Mouse (Mus musculus) thymus, postnatal 4 days (tissue): ENCODE results near the gene Smim6.

Source experiments
- DNase-seq: peaks from one replicate; pipeline ENCODE4 v3.0.0; 2021

Smim6 gene

DNA sequence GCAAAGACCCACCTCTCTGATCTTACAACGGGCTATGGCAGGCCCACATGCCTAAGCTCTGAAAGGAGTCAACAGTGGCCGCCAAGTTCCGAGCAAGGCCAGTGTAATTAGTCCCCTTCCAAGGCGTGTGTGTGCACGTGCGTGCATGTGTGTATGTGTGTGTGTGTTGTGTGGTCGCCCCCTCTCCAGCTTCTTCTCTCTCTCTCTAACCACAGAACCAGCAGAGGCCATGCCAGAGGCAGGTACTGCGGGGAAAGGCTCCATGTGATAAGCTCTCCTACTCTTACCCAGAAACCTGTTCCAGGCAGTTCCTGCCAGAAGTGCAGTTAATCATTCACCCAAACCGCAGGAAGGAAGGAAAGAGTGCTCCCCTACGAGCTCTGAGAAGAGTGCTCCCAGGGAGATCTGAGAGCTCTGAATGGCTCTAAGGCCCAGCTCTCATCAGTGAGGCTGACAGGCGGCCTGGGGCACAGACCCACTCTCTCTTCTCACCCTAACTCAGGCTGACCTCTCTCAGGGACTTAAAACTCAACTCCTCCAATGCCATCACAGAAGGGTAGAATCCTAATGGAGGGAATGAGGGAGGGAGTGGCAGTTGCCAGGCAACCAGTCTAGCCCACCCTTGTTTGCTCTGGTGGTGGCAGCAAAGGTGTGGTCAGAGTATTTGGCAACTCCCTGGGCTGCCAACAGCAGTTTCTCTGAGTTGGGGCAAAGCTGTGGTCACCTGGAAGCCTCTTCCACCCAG is at the start of gene Smim6:
TSS of gene Smim6 (plus strand) at position 386 of the 745 bp plus-strand sequence.
- DNase-seq: peak; percentile 50

DNA sequence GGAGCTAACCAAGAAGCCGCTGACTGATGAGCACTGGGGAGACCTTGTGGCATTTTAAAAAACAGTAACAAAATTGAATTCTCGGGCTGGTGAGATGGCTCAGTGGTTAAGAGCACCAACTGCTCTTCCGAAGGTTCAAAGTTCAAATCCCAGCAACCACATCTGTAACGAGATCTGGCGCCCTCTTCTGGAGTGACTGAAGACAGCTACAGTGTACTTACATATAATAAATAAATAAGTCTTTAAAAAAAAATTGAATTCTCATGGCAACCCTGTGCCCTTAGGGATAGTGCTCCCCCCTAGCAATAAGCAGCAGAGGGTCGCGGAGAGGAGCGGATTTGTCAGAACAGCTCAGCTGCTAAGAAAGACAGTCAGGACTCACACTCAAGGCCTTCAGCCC is 47.9 kb upstream of the Smim6 start:
- DNase-seq: no peak

GRCm38 (mm10) chr11:115869393-115869792 is 42.4 kb upstream of the Smim6 start:
- peak; percentile 6 for DNase-seq

DNA sequence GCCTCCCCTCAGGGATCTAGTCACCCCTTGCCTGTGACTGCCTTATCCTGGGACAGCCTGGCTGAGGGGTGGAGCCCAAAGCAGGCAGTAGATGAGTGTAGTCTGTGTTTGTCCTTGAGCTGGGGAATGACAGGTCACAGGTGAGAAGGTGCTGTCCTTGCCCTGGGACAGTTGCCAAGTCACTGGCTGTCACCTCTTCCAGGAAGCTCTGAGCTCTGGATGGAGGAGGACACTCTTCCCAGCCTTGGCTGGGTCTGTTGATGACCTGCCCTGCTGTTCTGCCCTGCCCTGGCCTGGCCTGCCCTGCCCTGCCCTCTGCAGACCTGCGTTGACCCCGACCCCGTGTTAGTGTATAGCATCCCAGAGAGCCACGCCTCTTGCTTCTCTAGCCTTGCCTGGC is 39.4 kb upstream of the Smim6 start:
- no peak for DNase-seq

GRCm38 (mm10) chr11:115875935-115876334 is 35.9 kb upstream of the Smim6 start:
- no peak for DNase-seq

DNA sequence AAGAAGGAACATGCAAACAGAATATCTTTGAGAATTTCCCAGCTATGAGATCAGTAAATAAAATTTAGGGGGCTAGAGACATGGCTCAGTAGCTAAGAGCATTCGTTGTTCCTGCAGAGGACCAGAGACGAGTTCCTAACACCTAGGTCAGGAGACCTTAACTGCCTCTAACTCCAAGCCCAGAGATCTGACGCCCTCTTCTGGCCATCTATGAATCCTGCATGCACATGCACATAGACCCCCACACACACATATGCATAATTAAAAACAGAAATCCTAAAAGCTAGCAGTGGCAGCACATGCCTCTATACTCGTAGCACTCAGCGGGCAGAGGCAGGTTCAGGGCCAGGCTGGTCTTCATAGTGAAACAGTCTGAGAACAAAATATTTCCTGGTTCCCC is 35.4 kb upstream of the Smim6 start:
- peak; percentile 18 for DNase-seq

DNA sequence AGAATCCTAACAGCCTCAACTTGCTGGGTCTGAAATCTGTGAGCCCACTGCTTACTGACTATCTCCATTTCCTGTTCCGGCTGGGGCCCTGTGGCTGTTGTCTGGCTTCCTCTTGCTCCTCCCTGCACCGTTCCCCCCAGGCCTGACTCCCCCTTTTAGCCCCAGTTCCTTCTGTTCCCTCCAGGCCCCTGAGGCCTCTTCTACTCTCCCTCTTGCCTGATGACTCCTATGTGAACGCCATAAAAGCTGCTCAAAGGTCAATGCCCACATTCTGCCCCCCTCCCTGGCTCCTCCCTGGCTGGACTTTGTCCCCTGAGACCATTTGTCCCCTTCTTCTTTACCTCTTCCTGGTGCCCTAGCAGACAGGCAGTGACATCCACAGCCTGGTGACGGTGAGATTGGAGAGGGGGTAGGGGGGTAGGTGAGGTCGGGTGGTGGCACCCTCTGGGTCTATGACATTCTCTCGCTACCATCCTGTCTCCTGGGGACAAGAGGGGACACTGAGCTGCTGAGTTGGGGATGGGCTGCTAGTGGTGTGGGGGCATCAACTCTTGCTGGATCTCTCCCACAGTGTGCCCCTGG is 34.6 kb upstream of the Smim6 start:
- peak; percentile 46 for DNase-seq

GRCm38 (mm10) chr11:115878071-115878470 is 33.7 kb upstream of the Smim6 start:
- DNase-seq: no peak

GRCm38 (mm10) chr11:115881002-115881401 is 30.8 kb upstream of the Smim6 start:
- DNase-seq: peak; percentile 80

GRCm38 (mm10) chr11:115883251-115883650 is 28.6 kb upstream of the Smim6 start:
- DNase-seq: no peak

GRCm38 (mm10) chr11:115884361-115884760 is 27.5 kb upstream of the Smim6 start:
- DNase-seq: no peak

GRCm38 (mm10) chr11:115885281-115885680 is 26.5 kb upstream of the Smim6 start:
- DNase-seq: no peak

GRCm38 (mm10) chr11:115886446-115886845 is 25.4 kb upstream of the Smim6 start:
- no peak for DNase-seq

DNA sequence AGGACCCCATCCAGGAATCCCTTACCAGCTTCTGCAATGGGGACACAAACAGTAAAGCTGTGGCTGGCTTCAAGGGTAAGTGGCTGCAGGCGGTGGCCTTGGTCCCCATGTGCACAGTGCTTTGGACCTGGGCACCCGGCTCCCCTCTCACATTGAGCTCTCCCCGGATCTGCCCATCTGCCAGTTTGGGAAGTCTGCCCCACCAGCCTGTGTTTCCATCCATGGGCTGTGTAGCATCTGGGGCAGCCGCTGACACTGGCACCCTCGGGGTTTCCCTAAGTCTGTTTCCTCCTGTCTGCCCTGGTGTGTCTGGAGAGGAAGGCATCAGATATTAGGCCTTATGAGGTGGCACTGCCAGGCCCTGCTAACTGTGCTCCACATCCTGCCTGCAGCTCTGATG is 23.8 kb upstream of the Smim6 start:
- peak; percentile 8 for DNase-seq

GRCm38 (mm10) chr11:115889159-115889558 is 22.7 kb upstream of the Smim6 start:
- DNase-seq: no peak

- DNase-seq: no peak
Observed at GRCm38 (mm10) chr11:115892213-115892612, 19.6 kb upstream of the Smim6 start.

- DNase-seq: no peak
Observed at GRCm38 (mm10) chr11:115893071-115893470, 18.7 kb upstream of the Smim6 start.

GRCm38 (mm10) chr11:115894755-115895520 is 16.9 kb upstream of the Smim6 start:
- peak; percentile 75 for DNase-seq

DNA sequence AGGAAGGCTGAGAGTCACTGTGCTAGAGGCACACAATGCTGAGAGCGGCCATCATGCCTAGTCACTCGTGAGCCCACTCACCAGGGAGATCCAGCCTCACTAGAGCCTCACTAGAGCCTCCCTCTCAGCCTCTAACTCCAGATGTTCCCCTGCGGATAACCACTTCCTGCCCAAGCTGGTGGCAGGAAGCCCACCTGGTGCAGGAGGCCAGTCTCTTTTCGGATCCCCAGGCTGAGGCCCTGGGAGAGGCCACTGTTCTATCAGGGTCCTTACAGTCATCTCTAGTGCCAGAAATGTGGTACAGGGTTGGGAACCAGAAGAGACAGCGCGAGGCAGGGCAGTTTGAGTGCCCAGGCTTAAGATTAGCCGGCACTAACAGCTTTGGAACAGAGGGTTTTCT is 13.4 kb upstream of the Smim6 start:
- peak; percentile 74 for DNase-seq

GRCm38 (mm10) chr11:115898886-115899285 is 12.9 kb upstream of the Smim6 start:
- peak; percentile 94 for DNase-seq

GRCm38 (mm10) chr11:115899486-115900266 is 12.1 kb upstream of the Smim6 start, which contains the start of gene Smim5:
Gene Smim5 (plus strand): TSS chr11:115899966.
- peak; percentile 70 for DNase-seq

DNA sequence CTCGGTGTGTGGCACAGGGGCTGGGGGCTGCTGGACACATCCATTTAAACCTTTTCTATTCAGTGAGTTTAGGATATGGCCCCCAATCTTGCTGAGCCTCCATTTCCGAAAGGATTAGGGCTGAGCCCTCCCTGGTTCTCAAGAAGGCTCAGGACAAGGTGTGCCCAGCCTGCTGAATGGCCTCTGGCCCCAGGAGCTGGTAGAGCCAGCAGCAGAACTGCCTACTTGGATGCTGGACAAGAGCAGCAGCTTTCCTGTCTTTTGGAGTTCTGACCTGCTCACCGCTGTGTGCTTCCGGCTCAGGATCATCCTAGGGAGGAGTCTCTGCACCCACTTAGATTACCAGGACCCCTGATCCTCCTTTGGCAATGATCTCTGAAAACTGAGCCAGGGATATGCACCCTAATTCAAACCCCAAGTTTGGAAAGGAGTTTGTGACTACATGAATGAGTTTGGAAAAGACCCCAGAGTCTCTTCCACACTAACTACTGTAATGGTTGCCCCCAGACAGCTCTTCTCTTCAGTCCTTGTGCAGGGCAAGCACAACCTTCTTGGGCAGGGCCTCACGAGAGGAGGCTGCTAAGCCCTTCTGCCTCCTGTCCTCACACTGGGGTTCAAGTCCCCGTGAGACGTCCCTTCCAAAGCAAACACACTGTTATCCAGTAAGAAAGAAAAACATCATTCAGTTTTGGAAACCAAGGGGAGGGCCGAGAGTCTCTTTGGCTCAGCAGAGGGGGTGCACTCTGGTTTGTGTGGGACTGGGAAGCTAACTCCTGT is 11.1 kb upstream of the Smim6 start:
- DNase-seq: no peak
